Mouse (Mus musculus) intestine, postnatal 0 days (tissue): Measurements from ENCODE around the gene Ncor2. TPM values are rescaled to one million over a fixed set of nuclear protein-coding genes. Genes with fewer than 3 reads are reported as not detected.

Experiments
- ATAC-seq: fragments of 200-750 bp; cut with Nextera tagmentation; 2 replicates; pipeline ENCODE4 v1.8.0; 2017; ENCODE audit warnings: mild to moderate bottlenecking, moderate TSS enrichment, moderate library complexity
- H3K27ac ChIP-seq: fragments of 300-500 bp; sonication (generic); 2 replicates; pipeline ENCODE4 v1.5.1; 2014; ENCODE audit warnings: mild to moderate bottlenecking, low read depth, low read length, moderate library complexity
- H3K27me3 ChIP-seq: fragments of 300-500 bp; sonication (generic); replicated peaks from 2 replicates; pipeline ENCODE4 v1.6.1; 2014; ENCODE audit warnings: low read length, mixed read lengths; ENCODE audit not compliant: control insufficient read depth, insufficient read depth
- H3K36me3 ChIP-seq: fragments of 300-500 bp; sonication (generic); 2 replicates; pipeline ENCODE4 v1.6.1; 2014; ENCODE audit warnings: mild to moderate bottlenecking, moderate library complexity; ENCODE audit not compliant: control insufficient read depth, insufficient read depth
- H3K4me1 ChIP-seq: fragments of 300-500 bp; sonication (generic); replicated peaks from 2 replicates; pipeline ENCODE4 v1.6.1; 2014; ENCODE audit warnings: antibody characterized with exemption, low read length, mixed read lengths; ENCODE audit not compliant: control insufficient read depth, insufficient read depth
- H3K4me2 ChIP-seq: fragments of 300-500 bp; sonication (generic); replicated peaks from 2 replicates; pipeline ENCODE4 v1.6.1; 2014; ENCODE audit warnings: low read depth, mild to moderate bottlenecking, moderate library complexity
- H3K4me3 ChIP-seq: fragments of 300-500 bp; sonication (generic); 2 replicates; pipeline ENCODE4 v1.5.1; 2014; ENCODE audit warnings: low read depth, low read length
- H3K9ac ChIP-seq: fragments of 300-500 bp; sonication (generic); 2 replicates; pipeline ENCODE4 v1.6.1; 2014; ENCODE audit warnings: mild to moderate bottlenecking, low read depth, low read length
- H3K9me3 ChIP-seq: fragments of 300-500 bp; sonication (generic); 2 replicates; pipeline ENCODE4 v1.6.1; 2016; ENCODE audit warnings: mixed run types; ENCODE audit not compliant: control insufficient read depth
- CTCF ChIP-seq: sonication (generic); IDR thresholded peaks from 2 replicates; pipeline ENCODE4 v1.5.1; 2016; ENCODE audit warnings: low read depth, mild to moderate bottlenecking, control low read depth, antibody characterized with exemption, moderate library complexity
- WGBS: fragments of 180-500 bp; shearing (Covaris S2); extraction: QIAGEN DNeasy Blood & Tissue Kit; methylation state at CpG from one replicate; pipeline ENCODE4 v1.1.7; 2014; 5-methylcytosine and 5-hydroxymethylcytosine counted together
- polyA plus RNA-seq: library from polyadenylated mRNA; unstranded; fragments of >200 nt; fragmentation: Nextera tagmentation; extraction: Ambion mirVana; gene quantifications from 2 replicates; pipeline ENCODE4 v1.2.1, GENCODE M21; 2015

Gene Ncor2
- polyA plus RNA-seq, 1 experiment from 2014 or later = 7.1 TPM

GRCm38 (mm10) chr5:125174726-125175672 is 4.0 kb downstream of the Ncor2 start:
- no peak overlapping the region for H3K9ac ChIP-seq
- no peak overlapping the region for H3K27ac ChIP-seq
- H3K4me2 ChIP-seq = no peak overlapping the region
- no peak for ATAC-seq
- 57% methylated on average over 13 of the region's 13 CpGs for WGBS
- H3K9me3 ChIP-seq = no peaks in the 10 kb centered on the region
- H3K27me3 ChIP-seq = no peaks in the 10 kb centered on the region
- TF ChIP-seq CTCF = no peak
- no peaks in the 10 kb centered on the region for H3K4me1 ChIP-seq
- no peaks in the 10 kb centered on the region for H3K36me3 ChIP-seq
- H3K4me3 ChIP-seq = no peak overlapping the region

- Histone ChIP-seq H3K9me3 (no peaks in the 10 kb centered on the region), H3K27me3 (no peaks in the 10 kb centered on the region), H3K27ac (no peak overlapping the region), H3K36me3 (no peaks in the 10 kb centered on the region), H3K4me2 (no peak overlapping the region), H3K4me1 (no peaks in the 10 kb centered on the region), H3K4me3 (no peak overlapping the region), H3K9ac (no peak overlapping the region)
- no peak for TF ChIP-seq CTCF
- no peak for ATAC-seq
- WGBS = 84% methylated on average over 1 of the region's 1 CpGs
Measured at GRCm38 (mm10) chr5:125173868-125174267, 5.2 kb downstream of the Ncor2 start.

DNA sequence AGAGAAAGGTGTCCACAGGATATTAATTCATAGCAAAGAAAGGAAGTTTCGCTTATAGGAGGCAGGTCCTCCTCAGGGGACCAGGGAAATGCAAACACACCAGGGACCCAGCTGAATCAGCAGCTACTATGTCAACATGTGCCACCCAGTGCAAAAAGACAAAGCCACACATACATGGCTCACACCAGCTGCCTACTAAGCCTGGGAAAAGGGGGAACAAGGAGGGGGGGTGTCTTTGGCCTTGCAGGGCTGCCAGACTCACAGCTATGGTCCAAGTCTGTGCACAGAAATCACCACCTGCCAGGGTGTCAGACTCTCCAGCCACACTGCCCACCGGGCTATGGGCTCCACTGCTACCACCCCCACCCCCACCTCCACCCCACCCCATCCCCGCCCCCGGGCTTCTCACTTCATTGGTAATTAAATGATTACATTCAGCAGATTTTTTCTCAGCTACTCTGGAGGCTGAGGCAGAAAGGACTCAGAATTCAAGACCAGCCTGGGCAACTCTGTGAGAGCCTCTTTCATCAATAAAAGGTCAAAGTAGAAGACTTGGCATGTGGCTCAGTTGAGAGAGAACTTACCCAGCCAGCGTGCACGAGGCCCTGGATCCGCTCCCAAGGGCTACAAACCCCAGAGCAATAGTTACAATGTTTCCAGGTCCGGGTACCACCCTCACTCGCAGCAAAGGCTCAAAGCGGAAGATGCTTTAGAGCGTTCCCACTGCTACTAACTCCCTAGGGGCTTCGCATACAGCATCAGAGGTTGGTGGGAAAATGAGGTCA is 6.0 kb downstream of the Ncor2 start:
- H3K27ac ChIP-seq = no peak overlapping the region
- no peak for TF ChIP-seq CTCF
- WGBS = 57% methylated on average over 12 of the region's 12 CpGs
- H3K4me1 ChIP-seq = no peaks in the 10 kb centered on the region
- H3K27me3 ChIP-seq = no peaks in the 10 kb centered on the region
- no peak overlapping the region for H3K4me3 ChIP-seq
- H3K36me3 ChIP-seq = no peaks in the 10 kb centered on the region
- no peak overlapping the region for H3K4me2 ChIP-seq
- 0 out of 2 replicates have a peak, but pooled peaks have one; percentile 11 for ATAC-seq
- H3K9me3 ChIP-seq = no peaks in the 10 kb centered on the region
- no peak overlapping the region for H3K9ac ChIP-seq

GRCm38 (mm10) chr5:125171259-125171658 is 7.8 kb downstream of the Ncor2 start:
- H3K4me1 ChIP-seq = no peaks in the 10 kb centered on the region

GRCm38 (mm10) chr5:125170107-125170842 is 8.7 kb downstream of the Ncor2 start:
- Histone ChIP-seq H3K9ac (no peak overlapping the region), H3K4me2 (no peak overlapping the region), H3K36me3 (no peaks in the 10 kb centered on the region; the same call in 1 of the 2 replicates), H3K4me3 (no peak overlapping the region), H3K27ac (no peak overlapping the region), H3K4me1 (no peaks in the 10 kb centered on the region), H3K27me3 (no peaks in the 10 kb centered on the region), H3K9me3 (no peaks in the 10 kb centered on the region)
- 79% methylated on average over 11 of the region's 11 CpGs for WGBS
- no peak for ATAC-seq
- no peak for TF ChIP-seq CTCF

More at GRCm38 (mm10) chr5:125171259-125171658, 7.8 kb downstream of the Ncor2 start:
- no peak overlapping the region for H3K27ac ChIP-seq
- H3K27me3 ChIP-seq = no peaks in the 10 kb centered on the region
- H3K9ac ChIP-seq = no peak overlapping the region
- no peak for TF ChIP-seq CTCF
- H3K36me3 ChIP-seq = no peaks in the 10 kb centered on the region; the same call in 1 of the 2 replicates
- 56% methylated on average over 6 of the region's 6 CpGs for WGBS
- no peak for ATAC-seq
- H3K4me2 ChIP-seq = no peak overlapping the region
- no peaks in the 10 kb centered on the region for H3K9me3 ChIP-seq
- H3K4me3 ChIP-seq = no peak overlapping the region
